Mouse (Mus musculus) liver, embryonic 14.5 days (tissue): Measurements from ENCODE around the gene Psmd2.

ENCODE experiments used
- CTCF ChIP-seq: IDR thresholded peaks from 2 replicates; pipeline ENCODE4 v1.5.1; 2016; ENCODE audit warnings: antibody characterized with exemption, low read depth, control low read depth
- EP300 ChIP-seq: IDR thresholded peaks from 2 replicates; pipeline ENCODE4 v1.6.1; 2016; ENCODE audit warnings: antibody characterized with exemption, low read depth

DNA sequence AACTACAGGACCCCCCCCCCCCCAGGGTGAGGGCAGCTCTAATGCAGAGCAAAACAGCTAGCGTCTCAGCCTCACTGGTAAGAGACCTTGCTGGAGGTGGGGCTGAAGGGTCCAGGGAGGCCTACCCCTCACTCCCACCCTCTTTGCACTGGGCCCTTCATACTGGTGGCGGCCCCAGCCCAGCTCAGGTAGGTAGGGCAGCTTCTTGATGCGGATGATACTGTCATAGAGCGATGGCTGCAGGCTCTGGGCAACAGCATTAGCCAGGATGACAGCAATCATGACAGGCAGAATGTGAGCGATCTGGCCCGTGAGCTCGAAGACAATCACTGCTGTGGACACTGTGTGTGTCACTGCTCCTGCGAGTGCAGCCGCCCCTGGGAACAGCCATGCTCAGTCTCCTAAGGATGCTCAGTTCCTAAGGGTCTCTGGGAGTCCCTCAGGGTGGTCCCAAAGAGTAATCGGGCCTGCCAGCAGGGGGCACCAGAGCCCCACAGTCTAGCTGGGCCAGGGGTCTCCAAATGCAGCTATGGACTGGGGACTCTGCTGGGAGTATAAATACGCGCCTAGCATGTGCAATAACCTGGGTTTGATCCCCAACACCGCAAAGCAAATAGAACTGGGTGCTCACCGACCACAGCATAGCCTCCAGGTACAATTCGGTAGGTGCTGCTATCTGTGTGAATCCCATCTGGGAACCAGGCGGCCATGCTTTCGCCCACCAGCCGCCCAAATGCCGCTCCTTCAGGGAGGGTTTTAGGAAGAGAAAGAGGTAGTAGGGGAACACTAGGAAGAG lies 57.7 kb downstream of the Psmd2 start:
- TF ChIP-seq CTCF (peak; percentile 79), EP300 (no peak)
